Mouse (Mus musculus) cortical plate, adult 2 months (tissue): ENCODE data around the gene Dnajc28.

Source experiments
- CTCF ChIP-seq: fragments of 200-500 bp; IDR thresholded peaks from 2 replicates; pipeline ENCODE4 v1.5.1; 2011; ENCODE audit warnings: mild to moderate bottlenecking, control low read depth, low read length; ENCODE audit not compliant: insufficient read depth; ENCODE audit errors: extremely low read depth
- POLR2A ChIP-seq: fragments of 200-500 bp; IDR thresholded peaks from 2 replicates; pipeline ENCODE4 v1.6.1; 2011; ENCODE audit warnings: mild to moderate bottlenecking, low read length, control low read depth; ENCODE audit not compliant: insufficient read depth; ENCODE audit errors: extremely low read depth

DNA sequence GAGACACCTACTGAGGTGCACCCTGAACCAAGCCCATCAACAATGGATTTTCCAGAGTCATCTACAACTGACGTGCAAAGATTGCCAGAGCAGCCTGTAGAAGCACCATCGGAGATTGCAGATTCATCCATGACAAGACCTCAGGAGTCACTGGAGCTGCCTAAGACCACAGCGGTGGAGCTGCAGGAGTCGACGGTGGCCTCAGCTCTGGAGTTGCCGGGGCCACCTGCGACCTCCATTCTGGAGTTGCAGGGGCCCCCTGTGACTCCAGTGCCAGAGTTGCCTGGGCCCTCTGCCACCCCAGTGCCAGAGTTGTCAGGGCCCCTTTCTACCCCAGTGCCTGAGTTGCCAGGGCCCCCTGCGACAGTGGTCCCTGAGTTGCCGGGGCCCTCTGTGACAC, 36.5 kb upstream of the Dnajc28 start:
- TF ChIP-seq CTCF, result no peak
- no peak for TF ChIP-seq POLR2A
